Mouse (Mus musculus) embryonic facial prominence, embryonic 10.5 days (tissue): ENCODE measurements around the gene Dhx9. TPM values are rescaled to one million over a fixed set of nuclear protein-coding genes. Genes with fewer than 3 reads are reported as not detected.

Source experiments
- DNase-seq: peaks from one replicate; pipeline ENCODE4 v3.0.0-alpha.2; 2017; ENCODE audit warnings: low spot score
- H3K27ac ChIP-seq: fragments of 300-500 bp; sonication (generic); replicated peaks from 2 replicates; pipeline ENCODE4 v1.5.1; 2016; ENCODE audit warnings: mild to moderate bottlenecking
- H3K27me3 ChIP-seq: fragments of 300-500 bp; sonication (generic); replicated peaks from 2 replicates; pipeline ENCODE4 v1.6.1; 2016; ENCODE audit warnings: low read depth, mild to moderate bottlenecking; ENCODE audit not compliant: poor library complexity, severe bottlenecking
- H3K36me3 ChIP-seq: fragments of 300-500 bp; sonication (generic); replicated peaks from 2 replicates; pipeline ENCODE4 v1.6.1; 2016; ENCODE audit warnings: mild to moderate bottlenecking, moderate library complexity
- H3K4me1 ChIP-seq: fragments of 300-500 bp; sonication (generic); 2 replicates; pipeline ENCODE4 v1.6.1; 2016
- H3K4me3 ChIP-seq: fragments of 300-500 bp; sonication (generic); 2 replicates; pipeline ENCODE4 v1.5.1; 2016; ENCODE audit warnings: mild to moderate bottlenecking, moderate library complexity
- H3K9me3 ChIP-seq: fragments of 300-500 bp; sonication (generic); 2 replicates; pipeline ENCODE4 v1.6.1; 2016; ENCODE audit warnings: mild to moderate bottlenecking
- WGBS: fragments of 180-500 bp; shearing (Covaris S2); methylation state at CpG from one replicate; pipeline ENCODE4 v1.1.7; 2016; 5-methylcytosine and 5-hydroxymethylcytosine counted together
- polyA plus RNA-seq: library from polyadenylated mRNA; unstranded; fragments of >200 nt; fragmentation: Nextera tagmentation; extraction: Ambion mirVana; gene quantifications from 2 replicates; pipeline ENCODE4 v1.2.1, GENCODE M21; 2016

The Dhx9 gene
- polyA plus RNA-seq, 1 experiment from 2014 or later, result 44.3 TPM

DNA sequence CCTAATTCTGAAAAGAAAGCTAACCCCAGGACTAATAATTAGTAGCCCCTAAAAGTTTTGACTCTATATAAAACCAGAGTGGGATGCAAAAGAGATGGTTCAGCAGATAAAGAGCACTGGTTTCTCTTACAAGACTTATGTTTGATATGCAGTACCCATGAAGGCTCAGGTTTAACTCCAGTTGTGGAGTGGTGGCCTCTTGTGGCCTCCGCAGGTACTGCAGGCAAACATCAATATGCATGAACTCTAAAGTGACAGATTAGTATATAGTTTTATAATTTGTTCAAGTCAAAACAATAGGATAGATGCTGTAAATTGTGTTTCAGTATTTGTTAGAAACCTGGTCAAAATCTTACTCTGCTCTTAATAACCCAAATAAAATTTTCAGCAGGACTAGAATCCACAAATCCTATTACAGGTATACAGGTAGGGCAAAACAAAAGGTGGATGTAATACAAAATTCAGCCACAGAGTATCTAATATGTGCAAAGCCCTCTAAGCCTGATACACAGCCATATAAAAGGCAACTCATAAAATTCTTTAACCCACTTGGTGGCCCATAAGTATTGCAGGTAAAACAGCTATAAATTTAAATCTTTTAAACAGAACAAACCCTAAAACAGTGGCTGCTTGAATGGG is 7.0 kb downstream of the Dhx9 start:
- no peaks in the 10 kb centered on the region for H3K9me3 ChIP-seq
- WGBS, result 68% methylated on average over 1 of the region's 1 CpGs
- H3K36me3 ChIP-seq, result peaks cover 86% of the 10 kb centered on the region
- peaks cover 19% of the 10 kb centered on the region for H3K4me1 ChIP-seq
- H3K4me3 ChIP-seq, result no peak overlapping the region
- DNase-seq, result peak; percentile 76
- no peaks in the 10 kb centered on the region for H3K27me3 ChIP-seq
- no peak overlapping the region for H3K27ac ChIP-seq

DNA sequence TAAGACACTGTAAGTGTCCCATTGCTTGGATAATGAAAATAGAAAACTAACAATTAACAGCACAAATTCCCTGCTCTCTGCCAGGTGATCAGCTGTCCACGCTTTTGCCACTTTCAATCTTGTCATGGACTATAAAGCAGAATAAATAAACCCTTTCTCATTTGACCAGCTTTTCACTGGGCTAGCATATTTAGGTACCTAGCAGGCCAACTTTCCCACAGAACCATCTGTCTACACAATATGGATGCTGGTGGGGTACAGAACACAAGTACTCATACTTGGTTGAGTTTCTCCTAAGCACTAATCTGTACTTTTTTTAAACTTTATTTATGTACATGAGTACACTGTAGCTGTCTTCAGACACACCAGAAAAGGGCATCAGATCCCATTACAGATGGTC is 8.2 kb downstream of the Dhx9 start:
- WGBS, result 92% methylated on average over 1 of the region's 1 CpGs
- no peaks in the 10 kb centered on the region for H3K9me3 ChIP-seq
- H3K27ac ChIP-seq, result no peak overlapping the region
- peaks cover 7% of the 10 kb centered on the region for H3K4me1 ChIP-seq
- DNase-seq, result no peak
- peaks cover 95% of the 10 kb centered on the region for H3K36me3 ChIP-seq
- no peaks in the 10 kb centered on the region for H3K27me3 ChIP-seq
- H3K4me3 ChIP-seq, result no peak overlapping the region

DNA sequence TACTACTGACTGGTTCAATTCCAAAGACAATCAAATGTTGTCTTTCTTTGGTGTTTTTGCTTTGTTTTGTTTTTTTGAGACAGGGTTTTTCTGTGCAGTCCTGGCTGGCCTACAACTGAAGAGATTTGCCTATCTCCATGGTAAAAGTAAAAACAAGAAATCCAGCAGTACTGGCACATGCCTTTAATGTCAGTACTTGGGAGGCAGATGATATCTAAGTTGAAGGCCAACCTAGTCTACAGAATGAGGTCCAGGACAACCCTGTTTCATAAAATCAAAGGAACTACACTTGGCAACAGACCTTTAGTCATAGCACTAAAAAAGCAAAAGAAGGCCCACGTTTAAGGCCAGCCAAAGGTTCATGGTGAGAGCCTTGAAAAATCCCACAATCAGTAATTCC is 25.7 kb downstream of the Dhx9 start:
- no peaks in the 10 kb centered on the region for H3K9me3 ChIP-seq
- H3K36me3 ChIP-seq, result peaks cover 100% of the 10 kb centered on the region
- no peaks in the 10 kb centered on the region for H3K4me1 ChIP-seq
- H3K4me3 ChIP-seq, result no peak overlapping the region
- no peak overlapping the region for H3K27ac ChIP-seq
- no peaks in the 10 kb centered on the region for H3K27me3 ChIP-seq
- no peak for DNase-seq
- 94% methylated on average over 1 of the region's 1 CpGs for WGBS

- H3K36me3 ChIP-seq, result peaks cover 98% of the 10 kb centered on the region
- H3K4me3 ChIP-seq, result no peak overlapping the region
- H3K27me3 ChIP-seq, result no peaks in the 10 kb centered on the region
- H3K9me3 ChIP-seq, result no peaks in the 10 kb centered on the region
- H3K4me1 ChIP-seq, result no peaks in the 10 kb centered on the region
- 92% methylated on average over 5 of the region's 5 CpGs for WGBS
- DNase-seq, result no peak
- no peak overlapping the region for H3K27ac ChIP-seq
These were observed 31.3 kb downstream of the Dhx9 start for GRCm38 (mm10) chr1:153456137-153456536.

DNA sequence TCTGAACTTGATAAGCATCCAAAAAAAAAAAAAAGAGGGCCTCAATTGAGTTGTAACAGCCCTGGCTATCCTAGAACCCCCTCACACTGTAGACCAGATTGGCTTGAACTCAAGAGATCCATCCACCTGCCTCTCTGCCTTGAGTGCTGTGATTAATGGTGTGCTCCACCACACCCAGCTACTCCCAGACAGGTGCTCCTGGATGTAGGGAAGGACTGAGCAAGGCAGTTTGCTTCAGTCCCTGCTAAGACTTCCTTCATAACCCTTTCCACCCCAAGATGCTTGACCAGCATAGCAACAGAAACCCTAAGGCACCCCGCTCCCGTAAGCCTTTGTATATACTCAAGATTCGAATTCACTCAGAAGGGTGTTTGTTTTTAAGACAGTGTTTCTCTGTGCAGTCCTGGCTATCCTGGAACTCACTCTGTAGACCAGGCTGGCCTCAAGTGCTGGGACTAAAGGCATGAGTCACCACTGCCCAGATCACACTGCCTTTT is 34.3 kb downstream of the Dhx9 start:
- H3K4me1 ChIP-seq, result no peaks in the 10 kb centered on the region
- H3K27me3 ChIP-seq, result no peaks in the 10 kb centered on the region
- WGBS, result 89% methylated on average over 3 of the region's 3 CpGs
- peaks cover 86% of the 10 kb centered on the region for H3K36me3 ChIP-seq
- DNase-seq, result no peak
- H3K27ac ChIP-seq, result no peak overlapping the region
- no peak overlapping the region for H3K4me3 ChIP-seq
- H3K9me3 ChIP-seq, result no peaks in the 10 kb centered on the region

GRCm38 (mm10) chr1:153451237-153452154 is 36.0 kb downstream of the Dhx9 start:
- H3K36me3 ChIP-seq, result peaks cover 77% of the 10 kb centered on the region
- no peak overlapping the region for H3K4me3 ChIP-seq
- H3K27me3 ChIP-seq, result no peaks in the 10 kb centered on the region
- H3K27ac ChIP-seq, result no peak overlapping the region
- H3K4me1 ChIP-seq, result no peaks in the 10 kb centered on the region
- no peaks in the 10 kb centered on the region for H3K9me3 ChIP-seq
- WGBS, result 77% methylated on average over 10 of the region's 10 CpGs
- no peak for DNase-seq

DNA sequence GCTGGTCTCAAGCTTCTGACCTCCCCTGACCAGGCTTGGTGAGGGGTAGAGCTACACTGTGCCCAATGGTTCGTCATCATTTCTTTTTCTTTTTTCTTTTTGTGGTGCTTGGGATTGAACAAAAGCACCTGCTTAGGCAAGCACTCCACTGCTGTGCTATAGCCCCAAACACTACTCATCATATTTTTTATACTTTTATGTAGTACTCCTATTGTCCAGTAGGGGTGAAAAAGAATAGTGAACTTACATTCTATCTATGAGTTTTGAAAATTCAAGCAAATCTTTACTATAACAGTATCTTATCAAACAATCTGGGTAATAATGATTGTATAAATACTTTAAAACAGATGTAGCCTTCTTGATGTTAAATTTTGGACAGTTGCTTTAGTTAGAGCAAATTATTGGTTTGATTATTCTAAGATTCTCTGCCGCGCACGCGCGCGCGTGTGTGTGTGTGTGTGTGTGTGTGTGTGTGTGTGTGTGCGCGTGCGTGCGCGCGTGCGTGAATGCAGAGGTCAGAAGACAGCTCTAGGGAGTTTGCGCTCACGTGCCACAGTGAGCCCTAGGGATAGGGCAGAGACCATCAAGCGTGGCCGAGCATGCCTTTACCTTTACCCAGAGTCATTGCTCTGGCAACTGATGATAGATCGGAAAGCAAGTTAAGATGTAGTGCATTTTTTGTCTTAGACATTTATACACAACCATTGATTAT is 41.2 kb downstream of the Dhx9 start:
- 93% methylated on average over 20 of the region's 20 CpGs for WGBS

GRCm38 (mm10) chr1:153443632-153444031 is 43.8 kb downstream of the Dhx9 start:
- H3K36me3 ChIP-seq, result peaks cover 19% of the 10 kb centered on the region
- 74% methylated on average over 4 of the region's 4 CpGs for WGBS

More for the DNA sequence above, 41.2 kb downstream of the Dhx9 start:
- Histone ChIP-seq H3K27me3 (no peaks in the 10 kb centered on the region), H3K9me3 (no peaks in the 10 kb centered on the region), H3K4me1 (no peaks in the 10 kb centered on the region), H3K36me3 (peaks cover 33% of the 10 kb centered on the region), H3K4me3 (no peak overlapping the region), H3K27ac (no peak overlapping the region)
- no peak for DNase-seq

GRCm38 (mm10) chr1:153443019-153443418 is 44.4 kb downstream of the Dhx9 start:
- Histone ChIP-seq H3K36me3 (peaks cover 15% of the 10 kb centered on the region), H3K27me3 (no peaks in the 10 kb centered on the region), H3K4me1 (no peaks in the 10 kb centered on the region), H3K9me3 (no peaks in the 10 kb centered on the region), H3K4me3 (no peak overlapping the region), H3K27ac (no peak overlapping the region)
- no peak for DNase-seq
- 89% methylated on average over 1 of the region's 1 CpGs for WGBS

More at GRCm38 (mm10) chr1:153443632-153444031, 43.8 kb downstream of the Dhx9 start:
- Histone ChIP-seq H3K27ac (no peak overlapping the region), H3K4me1 (no peaks in the 10 kb centered on the region), H3K27me3 (no peaks in the 10 kb centered on the region), H3K9me3 (no peaks in the 10 kb centered on the region), H3K4me3 (no peak overlapping the region)
- no peak for DNase-seq

DNA sequence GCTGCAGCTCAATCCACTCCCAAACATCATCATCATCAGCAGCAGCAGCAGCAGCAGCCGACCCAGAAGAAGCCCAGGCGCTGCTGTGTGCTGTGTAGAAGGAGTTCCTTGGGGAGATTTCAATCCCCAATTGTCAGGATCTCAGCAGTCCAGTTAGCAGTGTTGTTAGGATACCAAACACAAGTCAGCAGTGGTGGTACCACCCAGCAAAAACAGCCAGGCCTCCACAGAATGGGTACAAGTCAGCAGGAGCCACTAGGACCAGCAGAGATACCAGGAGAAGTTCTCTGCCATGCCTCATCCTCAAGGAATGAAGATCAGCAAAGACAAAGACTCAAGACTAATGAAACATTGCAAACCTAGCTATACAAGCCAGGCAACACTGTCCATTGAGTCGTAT is 45.8 kb downstream of the Dhx9 start:
- Histone ChIP-seq H3K27ac (no peak overlapping the region), H3K4me3 (no peak overlapping the region), H3K4me1 (no peaks in the 10 kb centered on the region), H3K9me3 (no peaks in the 10 kb centered on the region), H3K36me3 (peaks cover 8% of the 10 kb centered on the region), H3K27me3 (no peaks in the 10 kb centered on the region)
- WGBS, result 84% methylated on average over 3 of the region's 3 CpGs
- no peak for DNase-seq

DNA sequence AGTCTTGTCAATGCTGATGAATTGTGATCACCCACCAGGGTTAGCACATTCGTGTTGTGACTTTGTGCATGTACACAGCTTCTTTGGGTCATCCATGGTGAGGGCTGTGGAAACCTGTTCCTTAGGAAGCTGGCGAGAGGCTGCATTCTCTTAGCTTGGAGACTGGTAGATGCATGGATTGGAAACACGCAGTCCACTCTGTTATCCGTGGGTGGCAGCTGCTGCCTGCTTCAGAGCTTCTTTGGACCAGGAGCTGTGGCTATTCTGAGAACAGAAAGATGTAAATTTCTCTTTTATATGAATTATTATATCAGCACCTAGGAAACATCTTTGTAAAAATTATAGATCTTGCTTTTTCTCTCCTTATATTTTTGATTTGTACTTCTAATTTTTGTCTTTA is 46.7 kb downstream of the Dhx9 start:
- Histone ChIP-seq H3K36me3 (0 out of 2 replicates have a peak, but pooled peaks cover 4% of the 10 kb centered on the region), H3K9me3 (no peaks in the 10 kb centered on the region), H3K27me3 (no peaks in the 10 kb centered on the region), H3K4me1 (no peaks in the 10 kb centered on the region), H3K4me3 (no peak overlapping the region), H3K27ac (no peak overlapping the region)
- DNase-seq, result no peak
- WGBS, result 87% methylated on average over 4 of the region's 4 CpGs

GRCm38 (mm10) chr1:153437536-153437935 is 49.9 kb downstream of the Dhx9 start:
- 88% methylated on average over 11 of the region's 11 CpGs for WGBS

More at GRCm38 (mm10) chr1:153437536-153437935, 49.9 kb downstream of the Dhx9 start:
- DNase-seq, result no peak
- no peaks in the 10 kb centered on the region for H3K27me3 ChIP-seq
- H3K36me3 ChIP-seq, result no peaks in the 10 kb centered on the region
- H3K27ac ChIP-seq, result no peak overlapping the region
- H3K4me3 ChIP-seq, result no peak overlapping the region
- H3K9me3 ChIP-seq, result no peaks in the 10 kb centered on the region
- H3K4me1 ChIP-seq, result no peaks in the 10 kb centered on the region
